Mouse (Mus musculus) kidney, embryonic 15.5 days (tissue): ENCODE data around the gene Ankrd23. TPM values are rescaled to one million over a fixed set of nuclear protein-coding genes. Genes with fewer than 3 reads are reported as not detected.

Experiments used
- ATAC-seq: fragments of 200-750 bp; cut with Nextera tagmentation; replicated peaks from 2 replicates; pipeline ENCODE4 v1.8.0; 2017; ENCODE audit warnings: moderate TSS enrichment; ENCODE audit not compliant: low FRiP score
- H3K27ac ChIP-seq: fragments of 300-500 bp; sonication (generic); 2 replicates; pipeline ENCODE4 v1.5.1; 2015; ENCODE audit warnings: mild to moderate bottlenecking, inconsistent platforms
- H3K27me3 ChIP-seq: fragments of 300-500 bp; sonication (generic); 2 replicates; pipeline ENCODE4 v1.6.1; 2015; ENCODE audit warnings: inconsistent platforms
- H3K36me3 ChIP-seq: fragments of 300-500 bp; sonication (generic); 2 replicates; pipeline ENCODE4 v1.6.1; 2015; ENCODE audit warnings: inconsistent platforms
- H3K4me1 ChIP-seq: fragments of 300-500 bp; sonication (generic); 2 replicates; pipeline ENCODE4 v1.6.1; 2015; ENCODE audit warnings: inconsistent platforms
- H3K4me2 ChIP-seq: fragments of 300-500 bp; sonication (generic); 2 replicates; pipeline ENCODE4 v1.6.1; 2015; ENCODE audit warnings: moderate library complexity, mild to moderate bottlenecking, inconsistent platforms
- H3K4me3 ChIP-seq: fragments of 300-500 bp; sonication (generic); replicated peaks from 2 replicates; pipeline ENCODE4 v1.5.1; 2015; ENCODE audit warnings: mild to moderate bottlenecking, inconsistent platforms
- H3K9ac ChIP-seq: fragments of 300-500 bp; sonication (generic); 2 replicates; pipeline ENCODE4 v1.6.1; 2015; ENCODE audit warnings: mild to moderate bottlenecking, inconsistent platforms
- H3K9me3 ChIP-seq: fragments of 300-500 bp; sonication (generic); replicated peaks from 2 replicates; pipeline ENCODE4 v1.6.1; 2016; ENCODE audit warnings: inconsistent platforms
- WGBS: fragments of 180-500 bp; shearing (Covaris S2); methylation state at CpG from one replicate; pipeline ENCODE4 v1.1.7; 2015; ENCODE audit warnings: mixed read lengths; 5-methylcytosine and 5-hydroxymethylcytosine counted together
- polyA plus RNA-seq: library from polyadenylated mRNA; unstranded; fragments of >200 nt; fragmentation: Nextera tagmentation; extraction: Ambion mirVana; gene quantifications from 2 replicates; pipeline ENCODE4 v1.2.1, GENCODE M21; 2015

The Ankrd23 gene
- polyA plus RNA-seq, 1 experiment from 2014 or later = 21.8 TPM

- Histone ChIP-seq H3K27me3 (no peaks in the 10 kb centered on the region), H3K27ac (no peak within 1 kb of the TSS), H3K4me3 (no peak within 1 kb of the TSS), H3K9me3 (no peaks in the 10 kb centered on the region), H3K9ac (no peak within 1 kb of the TSS), H3K4me2 (no peak within 1 kb of the TSS), H3K4me1 (0 out of 2 replicates have a peak, but pooled peaks cover 1% of the 10 kb centered on the region), H3K36me3 (peaks cover 59% of the 10 kb centered on the region)
- no peak; the same call in 1 of the 2 replicates for ATAC-seq
- 40% methylated on average over 9 of the region's 9 CpGs for WGBS
These were observed 2.5 kb upstream of the Ankrd23 start, which contains the start of gene Gm42417 for GRCm38 (mm10) chr1:36539186-36539585. TSS of gene Gm42417 (minus strand) at chr1:36539429.

DNA sequence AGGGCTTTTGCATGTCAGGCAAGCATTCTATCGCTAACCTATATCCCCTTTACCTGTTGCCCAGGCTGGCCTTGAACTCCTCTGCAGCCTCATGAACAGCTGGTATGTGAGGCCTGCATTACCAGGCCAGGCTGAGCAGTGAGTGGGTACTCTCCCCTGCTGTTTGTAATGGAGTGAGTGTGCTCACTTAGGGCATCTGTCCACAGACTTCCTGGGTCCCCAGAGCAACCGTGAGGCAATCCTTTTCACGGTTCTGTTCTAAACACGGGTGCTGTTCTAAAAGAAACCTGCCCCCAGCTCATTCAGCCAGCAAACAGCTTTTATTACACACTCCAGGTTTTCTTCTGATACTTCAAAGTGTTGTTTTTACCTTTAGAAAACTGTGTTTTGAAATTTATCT is 2.0 kb upstream of the Ankrd23 start:
- Histone ChIP-seq H3K27me3 (no peaks in the 10 kb centered on the region), H3K9ac (no peak overlapping the region), H3K9me3 (no peaks in the 10 kb centered on the region), H3K4me2 (no peak overlapping the region), H3K27ac (no peak overlapping the region), H3K36me3 (peaks cover 55% of the 10 kb centered on the region), H3K4me1 (0 out of 2 replicates have a peak, but pooled peaks cover 3% of the 10 kb centered on the region), H3K4me3 (no peak overlapping the region)
- ATAC-seq = no peak
- 85% methylated on average over 4 of the region's 4 CpGs for WGBS

GRCm38 (mm10) chr1:36536397-36536728 is 320 bp downstream of the Ankrd23 start:
- WGBS = 66% methylated on average over 8 of the region's 8 CpGs
- Histone ChIP-seq H3K4me1 (0 out of 2 replicates have a peak, but pooled peaks cover 3% of the 10 kb centered on the region), H3K27me3 (no peaks in the 10 kb centered on the region), H3K9me3 (no peaks in the 10 kb centered on the region), H3K27ac (no peak overlapping the region), H3K4me3 (no peak overlapping the region), H3K9ac (no peak overlapping the region), H3K4me2 (no peak overlapping the region), H3K36me3 (peaks cover 47% of the 10 kb centered on the region)
- ATAC-seq = no peak

DNA sequence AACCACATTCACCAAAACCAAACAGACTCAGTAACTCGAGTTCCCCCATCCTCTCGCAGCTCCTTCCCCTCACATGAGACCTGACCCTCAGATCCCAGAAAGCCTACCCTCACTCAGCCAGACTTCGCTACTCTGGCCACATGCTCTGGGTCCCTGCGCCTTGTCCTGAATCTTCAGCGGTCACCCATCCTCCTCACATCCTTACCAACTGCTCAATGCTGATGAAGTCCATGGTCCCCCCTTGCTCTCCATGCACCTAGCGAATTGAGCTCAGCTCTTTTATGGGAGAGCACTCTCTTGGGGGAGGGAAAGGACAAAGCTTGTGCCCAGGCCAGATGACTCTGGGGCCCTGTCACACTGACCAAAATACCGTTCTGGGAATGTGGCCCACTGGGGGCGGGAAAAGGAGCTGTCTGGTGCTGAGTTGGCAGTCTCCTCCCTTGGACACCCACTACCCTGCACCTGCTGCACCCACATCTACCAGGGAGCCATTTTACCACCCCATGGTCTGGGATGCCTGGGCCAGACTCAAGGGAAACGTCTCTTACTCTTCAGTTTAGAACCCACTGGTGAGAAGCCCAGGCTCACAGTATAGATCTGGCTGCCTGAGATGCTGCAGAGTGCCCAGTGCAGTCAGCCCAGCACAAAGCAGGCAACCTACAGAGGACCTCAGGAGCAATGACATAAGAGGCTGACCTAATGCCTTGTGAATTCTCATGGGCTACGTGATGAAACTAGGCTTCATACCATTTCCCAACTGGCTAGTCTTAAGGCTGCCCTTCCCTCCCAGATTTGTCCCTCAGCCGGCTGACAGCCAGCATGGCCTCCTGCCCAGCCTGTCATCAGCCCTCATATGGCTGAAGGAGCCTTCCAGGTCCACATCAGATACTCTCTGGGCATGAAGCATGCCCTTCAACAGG is 946 bp downstream of the Ankrd23 start:
- Histone ChIP-seq H3K4me1 (0 out of 2 replicates have a peak, but pooled peaks cover 3% of the 10 kb centered on the region), H3K9ac (no peak overlapping the region), H3K9me3 (no peaks in the 10 kb centered on the region), H3K27ac (no peak overlapping the region), H3K36me3 (peaks cover 47% of the 10 kb centered on the region), H3K4me3 (no peak overlapping the region), H3K4me2 (no peak overlapping the region), H3K27me3 (no peaks in the 10 kb centered on the region)
- WGBS = 86% methylated on average over 11 of the region's 11 CpGs
- ATAC-seq = no peak

- Histone ChIP-seq H3K27me3 (no peaks in the 10 kb centered on the region), H3K4me1 (0 out of 2 replicates have a peak, but pooled peaks cover 3% of the 10 kb centered on the region), H3K4me2 (no peak overlapping the region), H3K9me3 (no peaks in the 10 kb centered on the region), H3K27ac (no peak overlapping the region), H3K36me3 (peaks cover 42% of the 10 kb centered on the region), H3K9ac (no peak overlapping the region), H3K4me3 (no peak overlapping the region)
- no peak for ATAC-seq
- 61% methylated on average over 6 of the region's 6 CpGs for WGBS
These were observed 2.1 kb downstream of the Ankrd23 start for GRCm38 (mm10) chr1:36534595-36535058.

DNA sequence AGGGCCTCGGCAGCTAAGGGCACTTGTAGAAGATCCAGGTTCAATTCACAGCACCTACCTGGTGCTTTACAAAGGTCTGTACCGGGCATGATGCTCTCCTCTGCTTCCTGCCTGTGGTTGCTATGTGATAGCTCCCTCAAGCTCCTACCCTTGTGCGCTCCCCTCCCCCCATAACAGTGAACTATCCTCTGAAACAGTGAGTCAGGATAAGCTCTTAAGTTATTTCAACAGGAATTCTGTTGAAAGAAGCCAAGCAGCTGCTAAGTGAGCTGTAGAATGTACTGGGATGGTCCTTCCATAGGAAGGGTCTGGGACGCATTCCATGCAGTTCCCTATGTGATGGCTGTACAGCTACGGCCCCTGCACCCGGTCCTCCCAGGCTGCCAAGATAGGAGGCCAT is 3.1 kb downstream of the Ankrd23 start:
- Histone ChIP-seq H3K27ac (no peak overlapping the region), H3K9ac (no peak overlapping the region), H3K27me3 (no peaks in the 10 kb centered on the region), H3K4me1 (0 out of 2 replicates have a peak, but pooled peaks cover 3% of the 10 kb centered on the region), H3K36me3 (peaks cover 31% of the 10 kb centered on the region), H3K4me3 (no peak overlapping the region), H3K9me3 (no peaks in the 10 kb centered on the region), H3K4me2 (no peak overlapping the region)
- 76% methylated on average over 6 of the region's 6 CpGs for WGBS
- no peak for ATAC-seq

- ATAC-seq = no peak
- no peak overlapping the region for H3K9ac ChIP-seq
- 92% methylated on average over 12 of the region's 12 CpGs for WGBS
- H3K9me3 ChIP-seq = no peaks in the 10 kb centered on the region
- no peak overlapping the region for H3K27ac ChIP-seq
- H3K4me2 ChIP-seq = no peak overlapping the region
- no peak overlapping the region for H3K4me3 ChIP-seq
- H3K36me3 ChIP-seq = peaks cover 26% of the 10 kb centered on the region
- no peaks in the 10 kb centered on the region for H3K27me3 ChIP-seq
- 0 out of 2 replicates have a peak, but pooled peaks cover 3% of the 10 kb centered on the region for H3K4me1 ChIP-seq
These were observed 5.2 kb downstream of the Ankrd23 start for GRCm38 (mm10) chr1:36531461-36531860.

- Histone ChIP-seq H3K9ac (no peak overlapping the region), H3K36me3 (peaks cover 28% of the 10 kb centered on the region), H3K27me3 (no peaks in the 10 kb centered on the region), H3K4me3 (no peak overlapping the region), H3K9me3 (no peaks in the 10 kb centered on the region), H3K4me2 (no peak overlapping the region), H3K4me1 (0 out of 2 replicates have a peak, but pooled peaks cover 3% of the 10 kb centered on the region), H3K27ac (no peak overlapping the region)
- no peak for ATAC-seq
- 92% methylated on average over 7 of the region's 7 CpGs for WGBS
These were observed 5.7 kb downstream of the Ankrd23 start for GRCm38 (mm10) chr1:36530962-36531361.

DNA sequence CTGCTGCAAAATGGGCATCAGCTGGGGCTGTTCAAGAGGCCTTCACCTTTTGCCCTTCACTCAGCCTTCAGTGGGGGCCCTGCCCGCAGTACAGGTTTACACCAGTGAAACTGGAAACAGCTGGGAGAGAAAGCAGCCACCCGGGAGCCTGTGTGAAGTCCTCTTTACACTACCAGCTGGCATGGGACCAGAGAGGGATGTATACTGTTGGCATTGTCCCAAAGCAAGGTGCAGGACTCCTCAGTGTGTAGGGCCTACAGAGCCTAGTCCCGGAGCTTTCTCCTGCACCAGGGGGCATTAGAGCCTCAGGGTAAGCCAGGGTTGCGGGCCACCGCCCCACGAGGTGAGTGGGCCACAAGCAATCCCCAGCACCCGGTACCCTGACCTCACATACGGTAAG is 6.2 kb downstream of the Ankrd23 start:
- 80% methylated on average over 8 of the region's 8 CpGs for WGBS
- Histone ChIP-seq H3K9ac (no peak overlapping the region), H3K27me3 (no peaks in the 10 kb centered on the region), H3K4me3 (no peak overlapping the region), H3K36me3 (peaks cover 33% of the 10 kb centered on the region), H3K27ac (no peak overlapping the region), H3K4me2 (no peak overlapping the region), H3K4me1 (0 out of 2 replicates have a peak, but pooled peaks cover 3% of the 10 kb centered on the region), H3K9me3 (no peaks in the 10 kb centered on the region)
- ATAC-seq = no peak

DNA sequence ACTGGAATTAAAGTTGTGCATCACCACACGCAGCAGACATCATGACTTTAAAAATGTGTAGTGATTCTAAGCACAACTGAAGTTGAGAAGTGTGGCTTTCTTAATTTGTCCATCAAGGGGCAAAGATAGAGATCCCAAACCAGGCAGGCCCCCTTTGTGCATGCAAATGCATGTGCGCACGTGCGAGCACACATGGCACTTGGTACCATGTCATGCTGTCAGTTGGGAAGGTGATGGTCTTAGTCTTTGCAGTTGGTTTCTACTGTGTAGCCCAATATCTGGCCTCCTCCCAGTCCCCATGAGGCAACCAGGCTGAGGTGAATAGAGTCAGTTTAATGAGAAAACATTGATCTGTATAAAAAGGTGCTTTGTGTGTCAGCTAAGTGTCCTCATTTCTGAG is 6.8 kb downstream of the Ankrd23 start:
- Histone ChIP-seq H3K36me3 (peaks cover 39% of the 10 kb centered on the region), H3K4me1 (0 out of 2 replicates have a peak, but pooled peaks cover 3% of the 10 kb centered on the region), H3K4me3 (no peak overlapping the region), H3K9me3 (no peaks in the 10 kb centered on the region), H3K9ac (no peak overlapping the region), H3K4me2 (no peak overlapping the region), H3K27me3 (no peaks in the 10 kb centered on the region), H3K27ac (no peak overlapping the region)
- 94% methylated on average over 4 of the region's 4 CpGs for WGBS
- ATAC-seq = no peak

GRCm38 (mm10) chr1:36529274-36529673 is 7.4 kb downstream of the Ankrd23 start:
- H3K27me3 ChIP-seq = no peaks in the 10 kb centered on the region
- no peak for ATAC-seq
- H3K4me2 ChIP-seq = no peak overlapping the region
- H3K9me3 ChIP-seq = no peaks in the 10 kb centered on the region
- no peak overlapping the region for H3K9ac ChIP-seq
- peaks cover 45% of the 10 kb centered on the region for H3K36me3 ChIP-seq
- 0 out of 2 replicates have a peak, but pooled peaks cover 4% of the 10 kb centered on the region for H3K4me1 ChIP-seq
- H3K27ac ChIP-seq = no peak overlapping the region
- no peak overlapping the region for H3K4me3 ChIP-seq
- WGBS = 79% methylated on average over 4 of the region's 4 CpGs

GRCm38 (mm10) chr1:36528351-36528750 is 8.3 kb downstream of the Ankrd23 start:
- Histone ChIP-seq H3K27me3 (no peaks in the 10 kb centered on the region), H3K4me2 (no peak overlapping the region), H3K9me3 (no peaks in the 10 kb centered on the region), H3K4me1 (peaks cover 8% of the 10 kb centered on the region), H3K36me3 (peaks cover 54% of the 10 kb centered on the region), H3K27ac (no peak overlapping the region), H3K9ac (no peak overlapping the region), H3K4me3 (no peak overlapping the region)
- no peak for ATAC-seq
- WGBS = 39% methylated on average over 1 of the region's 1 CpGs
